Mouse (Mus musculus) heart, postnatal 25 days (tissue): ENCODE measurements around the gene Mxd3. TPM values are rescaled to one million over a fixed set of nuclear protein-coding genes. Genes with fewer than 3 reads are reported as not detected.

ENCODE experiments used
- DNase-seq: peaks from one replicate; pipeline ENCODE4 v3.0.0; 2022; ENCODE audit warnings: low spot score
- intact Hi-C: fragments of 180-260 bp; cut with DNase I; formaldehyde crosslinking; loops from one replicate; pipeline ENCODE4 v1.15.1; 2025
- total RNA-seq, 2 experiments: library from RNA; stranded (reverse); gene quantifications; 2 replicates each; pipeline ENCODE4 v1.2.3; 2021

Gene Mxd3
- total RNA-seq, 2 experiments from 2014 or later = 0.36 to 0.65 TPM

- intact Hi-C loops = no loop called here
- no peak for DNase-seq
These were observed 40.8 kb downstream of the Mxd3 start for GRCm38 (mm10) chr13:55288854-55289253.

DNA sequence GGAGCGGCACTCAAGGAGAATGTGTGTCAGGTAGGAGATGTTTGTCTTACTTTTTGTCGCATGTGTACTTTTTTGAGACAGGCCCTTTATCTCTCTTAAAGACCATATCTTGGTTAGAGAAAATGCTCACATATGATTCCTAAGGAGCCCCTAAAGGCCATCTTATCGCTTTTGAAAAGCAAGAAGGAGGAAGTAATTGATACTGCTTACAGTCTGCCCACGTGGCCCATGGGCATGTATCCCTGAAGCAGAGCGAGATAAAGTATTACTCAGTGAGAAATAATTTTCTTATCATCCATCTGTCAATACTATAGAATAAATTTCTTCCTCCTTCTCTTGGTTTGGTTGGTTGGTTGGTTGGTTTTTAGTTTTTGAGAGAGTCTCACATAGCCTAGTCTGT, 52.0 kb downstream of the Mxd3 start:
- no peak for DNase-seq
- intact Hi-C loops = no loop called here

GRCm38 (mm10) chr13:55277203-55277602, 52.4 kb downstream of the Mxd3 start:
- intact Hi-C loops = no loop called here

More at GRCm38 (mm10) chr13:55277203-55277602, 52.4 kb downstream of the Mxd3 start:
- no peak for DNase-seq

Other genes starting within 250 kb of the Mxd3 start
- 10 to 100 TPM; 21.7 to 24.5 TPM for gene Uimc1, start 229.5 kb downstream of the Mxd3 start, total RNA-seq
- 10 to 100 TPM; 13.9 to 20.6 TPM for gene Zfp346, start 224.5 kb downstream of the Mxd3 start, total RNA-seq
- gene Gm17617, start 196.3 kb downstream of the Mxd3 start, total RNA-seq = not detected
- gene Fgfr4, start 177.2 kb downstream of the Mxd3 start, total RNA-seq = under 1 TPM; 0.11 to 0.44 TPM
- gene Nsd1, start 120.0 kb downstream of the Mxd3 start, total RNA-seq = 10 to 100 TPM; 59.1 to 65.4 TPM
- 10 to 100 TPM; 49.8 to 52.9 TPM for gene Prelid1, start 9.3 kb downstream of the Mxd3 start, total RNA-seq
- gene Rab24, start 7.9 kb downstream of the Mxd3 start, total RNA-seq = 10 to 100 TPM; 36.6 to 37.0 TPM
- gene Lman2, start 33.0 kb upstream of the Mxd3 start, total RNA-seq = 10 to 100 TPM; 49.1 to 49.8 TPM
- gene Rgs14, start 39.9 kb upstream of the Mxd3 start, total RNA-seq = under 1 TPM; 0.50 to 0.57 TPM
- not detected for gene Slc34a1, start 68.4 kb upstream of the Mxd3 start, total RNA-seq
- not detected for gene Pfn3, start 85.4 kb upstream of the Mxd3 start, total RNA-seq
- gene F12, start 97.0 kb upstream of the Mxd3 start, total RNA-seq = not detected
- gene Grk6, start 115.2 kb upstream of the Mxd3 start, total RNA-seq = 10 to 100 TPM; 17.5 to 18.6 TPM
- 1 to 10 TPM in 1 of 2 experiments, under 1 TPM in 1; 0.56 to 1.2 TPM for gene Prr7, start 134.4 kb upstream of the Mxd3 start, total RNA-seq
- gene Dbn1, start 158.3 kb upstream of the Mxd3 start, total RNA-seq = 10 to 100 TPM; 10.6 to 10.8 TPM
- 10 to 100 TPM; 65.2 to 67.7 TPM for gene Pdlim7, start 183.9 kb upstream of the Mxd3 start, total RNA-seq
- 1 to 10 TPM; 2.2 to 2.3 TPM for gene Dok3, start 199.5 kb upstream of the Mxd3 start, total RNA-seq
- 10 to 100 TPM; 13.1 to 13.2 TPM for gene Ddx41, start 206.8 kb upstream of the Mxd3 start, total RNA-seq
- 10 to 100 TPM; 18.3 to 19.0 TPM for gene Fam193b, start 241.3 kb upstream of the Mxd3 start, total RNA-seq
- gene Tmed9, start 243.9 kb upstream of the Mxd3 start, total RNA-seq = 10 to 100 TPM; 86.3 to 94.2 TPM